Mouse (Mus musculus) erythroblast, embryonic 14.5 days (primary cell): ENCODE data around the gene Vma21-ps. TPM values are rescaled to one million over a fixed set of nuclear protein-coding genes. Genes with fewer than 3 reads are reported as not detected.
"Not testable (repeated sequence)": the region's sequence is repeated elsewhere in the genome, so short reads cannot be mapped to it uniquely, and the experiment has no call there.

Source experiments
- H3K27me3 ChIP-seq: 2 replicates; pipeline ENCODE4 v1.6.1; 2012; ENCODE audit warnings: inconsistent platforms; ENCODE audit not compliant: control insufficient read depth
- H3K36me3 ChIP-seq: 2 replicates; pipeline ENCODE4 v1.6.1; 2012; ENCODE audit warnings: mild to moderate bottlenecking, inconsistent platforms; ENCODE audit not compliant: control insufficient read depth
- H3K4me1 ChIP-seq: 2 replicates; pipeline ENCODE4 v1.6.1; 2012; ENCODE audit warnings: inconsistent platforms; ENCODE audit not compliant: control insufficient read depth
- H3K4me3 ChIP-seq: replicated peaks from 2 replicates; pipeline ENCODE3; 2012; ENCODE audit warnings: moderate library complexity, mild to moderate bottlenecking, inconsistent platforms
- H3K9me3 ChIP-seq: 2 replicates; pipeline ENCODE4 v1.6.1; 2012; ENCODE audit warnings: low read length, inconsistent platforms, mixed read lengths; ENCODE audit not compliant: control insufficient read depth
- GATA1 ChIP-seq: IDR thresholded peaks from 2 replicates; pipeline ENCODE4 v1.6.1; 2012; ENCODE audit warnings: low read length, inconsistent platforms, mixed read lengths
- TAL1 ChIP-seq: IDR thresholded peaks from 3 replicates; pipeline ENCODE4 v1.6.1; 2012; ENCODE audit warnings: low read length, inconsistent platforms, mixed read lengths
- polyA plus RNA-seq: library from polyadenylated mRNA; stranded (reverse); fragments of >175 nt; gene quantifications from 2 replicates; pipeline ENCODE4 v1.2.3, GENCODE M21; 2012

Gene Vma21-ps
- polyA plus RNA-seq = not detected in 2 replicates

DNA sequence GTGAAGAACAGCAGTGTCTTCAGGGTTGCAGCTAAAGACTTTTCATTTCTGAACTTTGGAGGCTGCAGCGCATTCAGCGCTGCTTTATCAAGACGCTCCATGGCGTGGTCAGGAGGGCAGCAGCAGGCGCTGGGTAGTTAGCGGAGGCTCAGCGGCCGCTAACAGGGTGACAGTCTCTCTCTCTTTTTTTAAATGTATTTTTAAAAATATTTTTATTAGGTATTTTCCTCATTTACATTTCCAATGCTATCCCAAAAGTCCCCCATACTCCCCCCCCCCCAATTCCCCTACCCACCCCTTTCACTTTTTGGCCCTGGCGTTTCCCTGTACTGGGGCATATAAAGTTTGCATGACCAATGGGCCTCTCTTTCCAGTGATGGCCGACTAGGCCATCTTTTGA lies at the start of gene Vma21-ps:
Gene Vma21-ps, minus strand, starts transcription at position 101 of the 400 bp plus-strand sequence.
- H3K4me3 ChIP-seq, H3K36me3 ChIP-seq, H3K4me1 ChIP-seq, H3K9me3 ChIP-seq, H3K27me3 ChIP-seq: not testable (repeated sequence)

DNA sequence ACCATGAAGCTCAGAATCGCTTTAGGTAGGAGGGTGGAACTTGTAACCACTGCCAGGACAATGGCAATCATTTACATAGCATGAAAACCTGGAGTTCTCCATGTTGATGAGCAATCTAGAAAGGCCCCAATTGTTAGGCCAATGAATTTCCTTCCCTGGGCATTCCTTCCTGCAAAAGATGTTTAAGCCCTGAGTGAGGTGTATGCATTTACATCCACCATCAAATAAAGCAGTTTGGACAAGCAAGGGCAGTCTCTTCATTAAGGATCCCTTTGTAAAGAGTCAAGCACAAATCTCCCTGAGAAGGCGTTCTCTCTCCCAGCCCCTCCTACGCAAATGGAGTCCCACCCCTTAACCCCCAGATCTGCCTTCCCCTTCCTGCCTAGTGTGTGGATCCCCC lies 46.0 kb upstream of the Vma21-ps start:
- no peak for TF ChIP-seq TAL1
- TF ChIP-seq GATA1 = no peak
- no peak overlapping the region for H3K4me3 ChIP-seq
- no peaks in the 10 kb centered on the region for H3K9me3 ChIP-seq

DNA sequence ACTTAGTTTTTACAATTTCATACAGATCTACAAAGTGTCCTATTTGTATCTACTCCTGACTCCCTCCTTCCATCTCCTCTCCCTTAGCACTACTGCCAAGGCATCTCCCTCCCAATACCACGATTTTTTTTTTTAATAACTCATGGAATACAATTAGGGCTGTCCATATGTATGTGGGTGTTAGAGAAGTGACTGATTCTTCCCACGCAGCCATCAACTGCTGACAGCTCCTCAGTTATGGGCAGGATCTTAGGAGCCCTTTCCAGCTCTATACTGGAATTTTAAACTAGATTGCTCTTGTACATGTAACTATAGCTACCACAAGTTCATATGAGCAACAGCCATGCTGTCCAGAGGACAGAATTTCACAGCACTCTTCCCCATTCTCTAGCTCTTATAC lies 33.6 kb upstream of the Vma21-ps start:
- Histone ChIP-seq H3K4me3 (no peak overlapping the region), H3K36me3 (no peaks in the 10 kb centered on the region), H3K27me3 (no peaks in the 10 kb centered on the region), H3K4me1 (no peaks in the 10 kb centered on the region), H3K9me3 (no peaks in the 10 kb centered on the region)
- no peak for TF ChIP-seq TAL1
- TF ChIP-seq GATA1 = no peak

More for the DNA sequence above, 46.0 kb upstream of the Vma21-ps start:
- no peaks in the 10 kb centered on the region for H3K36me3 ChIP-seq
- H3K27me3 ChIP-seq = no peaks in the 10 kb centered on the region
- no peaks in the 10 kb centered on the region for H3K4me1 ChIP-seq

DNA sequence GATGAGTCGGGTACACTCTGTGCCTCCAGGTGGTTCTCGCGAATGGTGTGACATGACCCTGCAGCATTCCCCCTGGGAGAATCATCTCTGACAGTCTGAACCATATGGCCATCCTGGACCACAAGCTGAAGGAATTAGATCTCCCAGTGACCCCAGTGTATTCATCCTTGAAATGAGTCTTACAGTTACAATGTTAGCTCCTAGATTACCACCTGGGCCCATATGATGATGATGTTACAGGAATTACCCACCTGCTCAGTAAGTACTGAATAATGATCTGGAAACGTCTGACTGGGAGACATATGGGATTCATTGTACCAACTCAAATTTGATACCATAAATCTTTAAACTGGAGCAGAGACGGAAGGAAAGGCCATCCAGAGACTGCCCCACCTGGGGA lies 29.4 kb upstream of the Vma21-ps start:
- TF ChIP-seq TAL1 = no peak
- no peak for TF ChIP-seq GATA1
- Histone ChIP-seq H3K9me3 (no peaks in the 10 kb centered on the region), H3K4me1 (no peaks in the 10 kb centered on the region), H3K27me3 (no peaks in the 10 kb centered on the region), H3K4me3 (no peak overlapping the region), H3K36me3 (no peaks in the 10 kb centered on the region)

DNA sequence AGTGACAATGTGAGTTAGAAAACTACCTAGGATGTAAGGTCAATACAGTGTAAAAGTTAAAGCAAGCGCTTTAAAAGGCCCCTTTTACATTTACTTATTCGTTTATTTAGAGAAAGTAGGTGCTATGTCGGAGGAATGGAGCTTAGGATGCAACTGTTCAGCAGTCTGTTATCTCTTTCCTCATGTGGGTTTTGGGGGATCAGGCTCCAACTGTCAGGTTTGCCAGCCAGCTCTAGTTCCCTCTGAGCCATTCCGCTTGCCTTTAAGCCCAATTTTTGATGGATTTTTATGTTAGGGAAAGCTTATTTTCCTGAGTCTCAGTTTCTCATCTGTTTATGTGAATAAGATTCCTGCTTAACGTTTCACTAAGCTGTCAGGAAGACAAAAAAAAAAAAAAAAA lies 22.3 kb upstream of the Vma21-ps start:
- no peak for TF ChIP-seq GATA1
- no peak for TF ChIP-seq TAL1
- H3K27me3 ChIP-seq = no peaks in the 10 kb centered on the region
- no peaks in the 10 kb centered on the region for H3K9me3 ChIP-seq
- no peaks in the 10 kb centered on the region for H3K36me3 ChIP-seq
- no peak overlapping the region for H3K4me3 ChIP-seq
- H3K4me1 ChIP-seq = no peaks in the 10 kb centered on the region

DNA sequence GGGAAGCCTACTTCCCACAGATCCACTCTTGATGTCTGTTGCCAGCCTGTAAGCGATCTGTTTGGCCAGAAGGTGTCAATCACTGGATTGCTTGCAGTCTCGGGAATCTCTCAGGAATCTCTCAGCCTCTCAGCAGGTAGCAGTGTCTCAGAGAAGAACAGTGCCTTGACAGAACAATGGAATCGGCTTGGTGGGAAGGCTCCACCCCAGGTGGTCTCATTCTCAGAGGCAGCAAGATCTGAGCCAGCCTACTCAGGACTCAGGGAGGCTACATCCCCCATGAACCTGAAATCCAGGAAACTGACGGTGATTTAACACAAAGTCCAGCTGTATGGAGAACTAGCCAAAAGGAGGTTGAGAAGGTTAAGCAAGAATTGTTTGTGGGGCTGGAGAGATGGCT lies 20.5 kb upstream of the Vma21-ps start:
- H3K9me3 ChIP-seq = no peaks in the 10 kb centered on the region

DNA sequence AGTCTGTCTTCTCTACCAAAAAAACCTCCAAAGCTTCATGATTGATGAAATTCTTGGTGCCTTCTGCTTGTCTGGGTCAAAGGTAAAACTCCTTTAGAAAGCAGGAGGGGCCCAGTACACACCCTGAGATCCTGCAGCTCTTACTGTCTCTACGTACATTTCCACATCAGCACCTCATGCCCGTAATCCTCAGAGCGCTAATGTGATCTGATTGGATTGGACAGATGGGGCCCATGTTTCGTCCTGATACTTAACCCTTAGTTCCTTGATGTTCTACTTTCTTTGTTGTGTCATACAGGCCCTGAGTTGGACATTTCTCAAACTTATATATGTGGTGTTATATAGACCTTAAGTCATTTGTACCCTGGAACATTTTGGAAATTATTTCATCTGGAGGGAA lies 9.6 kb downstream of the Vma21-ps start:
- Histone ChIP-seq H3K4me1 (no peaks in the 10 kb centered on the region), H3K9me3 (no peaks in the 10 kb centered on the region), H3K36me3 (peaks cover 62% of the 10 kb centered on the region), H3K27me3 (no peaks in the 10 kb centered on the region), H3K4me3 (no peak overlapping the region)
- TF ChIP-seq TAL1 (no peak), GATA1 (no peak)

More for the DNA sequence above, 20.5 kb upstream of the Vma21-ps start:
- Histone ChIP-seq H3K4me1 (no peaks in the 10 kb centered on the region), H3K36me3 (no peaks in the 10 kb centered on the region), H3K27me3 (no peaks in the 10 kb centered on the region), H3K4me3 (no peak overlapping the region)
- no peak for TF ChIP-seq GATA1
- TF ChIP-seq TAL1 = no peak

DNA sequence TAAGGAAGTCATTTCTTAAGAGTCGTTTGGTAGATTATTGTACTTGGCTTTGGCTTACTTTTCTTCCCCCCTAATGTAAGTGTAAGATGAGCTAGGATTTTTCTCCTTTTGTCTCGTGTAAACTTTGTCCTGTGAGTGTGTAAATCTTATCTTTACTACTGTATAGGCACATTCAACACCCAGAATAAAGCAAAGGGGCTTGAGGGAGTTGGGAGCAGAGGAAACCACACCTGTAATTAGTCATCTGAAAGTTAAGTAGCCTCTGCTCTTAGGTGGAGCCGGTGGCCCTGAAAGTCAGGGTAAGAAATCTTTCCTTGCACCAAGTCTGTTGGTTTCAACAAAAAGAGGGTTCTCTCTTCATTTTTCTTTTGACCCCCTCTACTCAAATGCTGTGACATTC lies 23.6 kb downstream of the Vma21-ps start:
- H3K27me3 ChIP-seq = no peaks in the 10 kb centered on the region
- H3K4me1 ChIP-seq = no peaks in the 10 kb centered on the region
- TF ChIP-seq TAL1 = no peak
- no peak for TF ChIP-seq GATA1
- H3K36me3 ChIP-seq = peaks cover 100% of the 10 kb centered on the region
- H3K4me3 ChIP-seq = no peak overlapping the region
- H3K9me3 ChIP-seq = no peaks in the 10 kb centered on the region

DNA sequence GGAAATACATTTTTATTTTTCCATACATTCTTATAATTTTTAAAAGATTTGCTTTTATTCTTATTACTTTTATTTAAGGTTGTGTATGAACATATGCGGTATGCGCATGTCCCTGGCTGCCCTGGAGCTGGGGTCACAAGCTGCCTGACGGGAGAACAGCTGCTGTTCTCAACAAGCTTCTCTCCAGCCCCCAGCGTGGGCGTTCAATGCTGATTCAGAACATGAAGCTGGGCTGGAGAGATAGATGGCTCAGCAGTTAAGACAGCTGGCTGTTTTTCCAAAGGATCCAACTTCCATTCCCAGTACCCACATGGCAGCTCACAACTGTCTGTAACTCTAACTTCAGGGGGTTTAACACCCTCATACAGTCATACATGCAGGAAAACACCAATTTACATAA lies 35.7 kb downstream of the Vma21-ps start:
- H3K9me3 ChIP-seq = peaks cover 3% of the 10 kb centered on the region; the same call in 1 of the 2 replicates
- peaks cover 100% of the 10 kb centered on the region for H3K36me3 ChIP-seq

DNA sequence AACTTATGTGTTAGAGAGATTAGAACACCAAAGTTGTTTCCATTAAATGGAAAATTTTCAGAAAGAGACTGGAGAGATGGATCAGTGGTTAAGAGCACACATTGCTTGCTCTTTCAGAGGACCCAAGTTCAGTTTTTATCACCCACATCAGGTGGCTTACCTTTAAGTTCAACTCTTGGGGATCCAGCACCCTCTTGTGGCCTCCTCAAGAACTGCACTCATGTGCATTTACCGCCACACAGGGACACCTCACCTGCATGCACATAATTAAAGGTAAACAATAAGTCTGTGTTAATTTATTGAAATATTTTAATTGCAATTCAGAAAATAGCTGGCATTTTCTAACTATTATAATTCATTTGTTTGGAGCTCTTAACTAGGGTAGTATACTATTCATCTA lies 37.3 kb downstream of the Vma21-ps start:
- peaks cover 100% of the 10 kb centered on the region for H3K36me3 ChIP-seq
- H3K4me1 ChIP-seq = no peaks in the 10 kb centered on the region
- no peak for TF ChIP-seq GATA1
- no peak for TF ChIP-seq TAL1
- peaks cover 3% of the 10 kb centered on the region; the same call in 1 of the 2 replicates for H3K9me3 ChIP-seq
- no peaks in the 10 kb centered on the region for H3K27me3 ChIP-seq
- no peak overlapping the region for H3K4me3 ChIP-seq

More for the DNA sequence above, 35.7 kb downstream of the Vma21-ps start:
- Histone ChIP-seq H3K27me3 (no peaks in the 10 kb centered on the region), H3K4me1 (no peaks in the 10 kb centered on the region), H3K4me3 (no peak overlapping the region)
- TF ChIP-seq TAL1 (no peak), GATA1 (no peak)

Other genes starting within 250 kb of the Vma21-ps start
- 1.2 and 2.2 TPM in 2 replicates for gene Smc2, start 58.0 kb downstream of the Vma21-ps start, polyA plus RNA-seq
- gene Toporsl, start 99.0 kb upstream of the Vma21-ps start, polyA plus RNA-seq = not detected in 2 replicates